Mouse (Mus musculus) C2C12 (cell line): ENCODE data around the gene Slc12a8.

Experiments used
- MAX ChIP-seq: IDR thresholded peaks from one replicate; pipeline ENCODE4 v1.6.1; 2011; ENCODE audit warnings: mild to moderate bottlenecking, control low read depth
- MYOG ChIP-seq: IDR thresholded peaks from one replicate; pipeline ENCODE4 v1.6.1; 2011; ENCODE audit not compliant: control insufficient read depth, insufficient read length; ENCODE audit errors: extremely low read depth
- USF1 ChIP-seq: IDR thresholded peaks from one replicate; pipeline ENCODE4 v1.6.1; 2011; ENCODE audit warnings: low read depth, mild to moderate bottlenecking, control low read depth, moderate library complexity

- TF ChIP-seq MAX (no peak), USF1 (no peak), MYOG (no peak)
Observed at GRCm38 (mm10) chr16:33529502-33530454, 12.7 kb downstream of the Slc12a8 start.
